Mouse (Mus musculus) heart, embryonic 11.5 days (tissue): ENCODE results near the gene Prpf8. TPM values are rescaled to one million over a fixed set of nuclear protein-coding genes. Genes with fewer than 3 reads are reported as not detected.
"Not testable (repeated sequence)": the region's sequence is repeated elsewhere in the genome, so short reads cannot be mapped to it uniquely, and the experiment has no call there.

Source experiments
- ATAC-seq: fragments of 200-750 bp; cut with Nextera tagmentation; replicated peaks from 2 replicates; pipeline ENCODE4 v1.8.0; 2017; ENCODE audit warnings: moderate library complexity; ENCODE audit not compliant: insufficient number of reproducible peaks, low FRiP score, low TSS enrichment
- H3K27ac ChIP-seq: fragments of 300-500 bp; sonication (generic); 2 replicates; pipeline ENCODE4 v1.5.1; 2014; ENCODE audit warnings: mild to moderate bottlenecking, low read depth, low read length
- H3K27me3 ChIP-seq: fragments of 300-500 bp; sonication (generic); 2 replicates; pipeline ENCODE4 v1.6.1; 2014; ENCODE audit warnings: mild to moderate bottlenecking, low read length, mixed read lengths; ENCODE audit not compliant: control insufficient read depth, insufficient read depth
- H3K36me3 ChIP-seq: fragments of 300-500 bp; sonication (generic); 2 replicates; pipeline ENCODE4 v1.6.1; 2014; ENCODE audit warnings: mild to moderate bottlenecking, low read length, moderate library complexity, mixed read lengths; ENCODE audit not compliant: control insufficient read depth, insufficient read depth
- H3K4me1 ChIP-seq: fragments of 300-500 bp; sonication (generic); 2 replicates; pipeline ENCODE4 v1.6.1; 2014; ENCODE audit warnings: low read length; ENCODE audit not compliant: control insufficient read depth, insufficient read depth
- H3K4me2 ChIP-seq: fragments of 300-500 bp; sonication (generic); 2 replicates; pipeline ENCODE4 v1.6.1; 2014; ENCODE audit warnings: mild to moderate bottlenecking, moderate library complexity
- H3K4me3 ChIP-seq: fragments of 300-500 bp; sonication (generic); 2 replicates; pipeline ENCODE4 v1.5.1; 2014; ENCODE audit warnings: low read depth, low read length
- H3K9ac ChIP-seq: fragments of 300-500 bp; sonication (generic); 2 replicates; pipeline ENCODE4 v1.6.1; 2014; ENCODE audit warnings: mild to moderate bottlenecking, low read depth, low read length, moderate library complexity
- H3K9me3 ChIP-seq: fragments of 300-500 bp; sonication (generic); replicated peaks from 2 replicates; pipeline ENCODE4 v1.6.1; 2016; ENCODE audit warnings: low read length; ENCODE audit not compliant: control insufficient read depth
- WGBS: fragments of 180-500 bp; shearing (Covaris S2); extraction: QIAGEN DNeasy Blood & Tissue Kit; methylation state at CpG from one replicate; pipeline ENCODE4 v1.1.7; 2014; ENCODE audit not compliant: insufficient replicate concordance; 5-methylcytosine and 5-hydroxymethylcytosine counted together
- polyA plus RNA-seq: library from polyadenylated mRNA; unstranded; fragments of >200 nt; fragmentation: Nextera tagmentation; extraction: Ambion mirVana; gene quantifications from 2 replicates; pipeline ENCODE4 v1.2.1, GENCODE M21; 2014

Gene Prpf8
- polyA plus RNA-seq, 1 experiment from 2014 or later, result 56.1 TPM

DNA sequence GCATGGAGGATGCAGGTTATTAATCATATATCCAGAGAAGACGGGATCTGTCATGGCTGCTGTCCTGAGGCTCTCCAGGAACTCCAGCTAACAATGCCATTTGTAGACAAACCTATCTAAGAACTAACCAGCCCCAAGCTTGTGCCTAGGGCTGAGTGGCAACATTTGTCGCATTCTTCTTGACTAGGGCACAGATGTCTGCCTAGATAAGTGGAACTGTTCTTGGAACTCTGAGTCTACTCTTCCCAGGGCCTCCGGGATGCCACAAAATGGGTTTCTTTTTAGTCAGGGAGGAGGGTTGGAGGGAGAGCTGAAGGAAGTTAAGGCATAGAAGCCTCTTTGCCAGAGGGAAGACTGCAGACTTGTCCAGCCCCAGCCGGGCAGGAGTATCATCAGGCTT lies 59.4 kb downstream of the Prpf8 start:
- H3K36me3 ChIP-seq, result no peaks in the 10 kb centered on the region
- no peak for ATAC-seq
- no peak overlapping the region for H3K9ac ChIP-seq
- no peaks in the 10 kb centered on the region for H3K9me3 ChIP-seq
- H3K4me2 ChIP-seq, result no peak overlapping the region
- H3K4me3 ChIP-seq, result no peak overlapping the region
- H3K27ac ChIP-seq, result no peak overlapping the region
- no peaks in the 10 kb centered on the region for H3K27me3 ChIP-seq
- peaks cover 19% of the 10 kb centered on the region for H3K4me1 ChIP-seq
- WGBS, result 52% methylated on average over 4 of the region's 4 CpGs

GRCm38 (mm10) chr11:75549658-75550111 lies 63.1 kb downstream of the Prpf8 start:
- ATAC-seq, result no peak
- H3K4me3 ChIP-seq, result no peak overlapping the region
- H3K27me3 ChIP-seq, result no peaks in the 10 kb centered on the region
- H3K4me2 ChIP-seq, result no peak overlapping the region
- 0 out of 2 replicates have a peak overlapping the region, but pooled peaks have one; percentile 16 for H3K9ac ChIP-seq
- H3K27ac ChIP-seq, result no peak overlapping the region
- 22% methylated on average over 5 of the region's 5 CpGs for WGBS
- H3K4me1 ChIP-seq, result peaks cover 23% of the 10 kb centered on the region
- no peaks in the 10 kb centered on the region for H3K36me3 ChIP-seq
- no peaks in the 10 kb centered on the region for H3K9me3 ChIP-seq

GRCm38 (mm10) chr11:75550200-75550946 lies 63.8 kb downstream of the Prpf8 start:
- no peak overlapping the region for H3K4me3 ChIP-seq
- no peak overlapping the region for H3K27ac ChIP-seq
- no peaks in the 10 kb centered on the region for H3K27me3 ChIP-seq
- H3K4me2 ChIP-seq, result no peak overlapping the region
- no peaks in the 10 kb centered on the region for H3K9me3 ChIP-seq
- WGBS, result 78% methylated on average over 12 of the region's 12 CpGs
- H3K4me1 ChIP-seq, result peaks cover 23% of the 10 kb centered on the region
- no peak for ATAC-seq
- no peaks in the 10 kb centered on the region for H3K36me3 ChIP-seq
- H3K9ac ChIP-seq, result no peak overlapping the region

DNA sequence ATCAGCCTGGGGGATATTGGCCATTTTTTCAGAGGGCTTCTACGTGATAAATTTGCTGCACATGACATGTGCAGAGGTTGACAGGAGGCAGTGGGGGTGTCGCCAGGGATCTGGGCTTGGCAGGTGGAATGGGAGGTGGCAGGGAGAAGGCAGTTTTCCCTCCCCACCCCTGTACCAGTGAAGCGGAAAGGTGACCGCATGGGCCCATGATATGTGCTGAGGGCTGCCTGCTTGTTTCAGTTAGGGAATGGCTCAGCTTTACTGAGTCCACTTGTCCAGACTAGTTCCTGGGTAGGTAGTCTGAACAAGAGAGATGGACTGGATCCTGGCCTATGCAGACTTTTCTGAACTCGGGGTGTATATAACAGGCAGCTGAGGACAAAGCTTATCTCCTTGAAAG lies 64.7 kb downstream of the Prpf8 start:
- no peaks in the 10 kb centered on the region for H3K36me3 ChIP-seq
- H3K4me2 ChIP-seq, result no peak overlapping the region
- H3K27me3 ChIP-seq, result no peaks in the 10 kb centered on the region
- no peaks in the 10 kb centered on the region for H3K9me3 ChIP-seq
- ATAC-seq, result no peak
- WGBS, result 82% methylated on average over 5 of the region's 5 CpGs
- peaks cover 23% of the 10 kb centered on the region for H3K4me1 ChIP-seq
- H3K4me3 ChIP-seq, result no peak overlapping the region
- H3K27ac ChIP-seq, result no peak overlapping the region
- no peak overlapping the region for H3K9ac ChIP-seq

DNA sequence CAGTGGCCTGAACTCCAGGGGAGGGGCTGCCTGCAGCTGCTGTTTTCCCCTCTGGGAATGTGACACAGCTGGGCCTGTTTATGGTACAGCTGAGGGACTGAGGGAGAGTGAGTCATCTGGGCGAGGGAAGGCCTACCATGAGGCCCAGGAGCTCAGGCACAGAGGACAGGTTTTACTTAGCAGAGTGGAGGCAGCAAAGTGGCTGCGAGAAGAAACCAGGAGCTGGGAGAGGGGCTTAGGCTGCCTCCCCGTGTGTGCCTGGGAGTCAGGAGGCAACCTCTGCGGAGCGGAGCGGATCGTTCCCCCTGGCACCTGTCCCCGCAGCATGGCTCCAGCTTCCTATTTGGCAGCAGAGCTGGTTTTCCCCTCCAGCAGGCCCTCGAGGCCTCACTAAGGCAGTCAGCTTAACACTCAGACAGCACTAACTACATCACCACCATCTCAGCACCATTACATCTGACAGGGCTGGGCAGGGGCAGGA lies 65.4 kb downstream of the Prpf8 start:
- Histone ChIP-seq H3K4me3 (no peak overlapping the region), H3K27me3 (no peaks in the 10 kb centered on the region), H3K4me1 (peaks cover 23% of the 10 kb centered on the region), H3K9ac (0 out of 2 replicates have a peak overlapping the region, but pooled peaks have one; percentile 10), H3K27ac (no peak overlapping the region), H3K36me3 (no peaks in the 10 kb centered on the region), H3K9me3 (no peaks in the 10 kb centered on the region), H3K4me2 (no peak overlapping the region)
- ATAC-seq, result no peak
- 58% methylated on average over 9 of the region's 9 CpGs for WGBS

DNA sequence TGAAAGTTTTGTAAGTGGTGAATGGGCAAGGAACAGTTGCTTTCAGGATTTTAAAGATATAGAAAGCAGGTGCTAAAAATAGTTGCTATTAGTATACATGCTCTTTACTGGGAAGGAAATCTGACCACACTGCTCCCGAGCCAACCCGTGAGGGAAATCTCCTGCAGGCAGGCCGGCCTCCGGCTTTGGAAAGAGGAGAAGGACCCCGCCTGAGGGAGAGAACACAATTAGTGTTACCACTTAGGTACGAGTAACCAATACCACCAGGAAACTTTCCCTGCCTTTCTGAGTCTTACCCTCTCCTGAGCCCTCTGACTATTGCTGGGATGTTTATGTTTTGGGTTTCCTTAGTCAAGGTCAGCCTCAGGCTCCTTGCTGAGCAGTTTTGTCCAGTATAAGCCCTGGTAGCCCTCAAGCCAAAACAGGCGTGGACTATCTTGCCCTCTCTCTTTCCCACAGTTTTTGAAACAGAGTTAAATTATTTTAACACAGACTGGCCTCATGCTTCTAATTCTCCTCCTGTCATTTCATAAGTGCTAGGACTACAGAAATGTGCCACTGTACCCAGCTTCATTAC lies 66.4 kb downstream of the Prpf8 start:
- no peak overlapping the region for H3K4me2 ChIP-seq
- no peak for ATAC-seq
- no peak overlapping the region; the same call in 1 of the 2 replicates for H3K9ac ChIP-seq
- no peaks in the 10 kb centered on the region for H3K27me3 ChIP-seq
- H3K9me3 ChIP-seq, result no peaks in the 10 kb centered on the region
- H3K27ac ChIP-seq, result peak overlapping the region; percentile 18; the same call in 1 of the 2 replicates
- no peak overlapping the region for H3K4me3 ChIP-seq
- peaks cover 23% of the 10 kb centered on the region for H3K4me1 ChIP-seq
- 0 out of 2 replicates have a peak, but pooled peaks cover under 1% of the 10 kb centered on the region for H3K36me3 ChIP-seq
- 43% methylated on average over 7 of the region's 7 CpGs for WGBS

- ATAC-seq, H3K4me3 ChIP-seq, H3K4me2 ChIP-seq, H3K9me3 ChIP-seq, H3K27me3 ChIP-seq, H3K9ac ChIP-seq, H3K4me1 ChIP-seq, H3K36me3 ChIP-seq, H3K27ac ChIP-seq: not testable (repeated sequence)
- 90% methylated on average over 6 of the region's 6 CpGs for WGBS
Measured at GRCm38 (mm10) chr11:75556006-75556405, 69.4 kb downstream of the Prpf8 start.

DNA sequence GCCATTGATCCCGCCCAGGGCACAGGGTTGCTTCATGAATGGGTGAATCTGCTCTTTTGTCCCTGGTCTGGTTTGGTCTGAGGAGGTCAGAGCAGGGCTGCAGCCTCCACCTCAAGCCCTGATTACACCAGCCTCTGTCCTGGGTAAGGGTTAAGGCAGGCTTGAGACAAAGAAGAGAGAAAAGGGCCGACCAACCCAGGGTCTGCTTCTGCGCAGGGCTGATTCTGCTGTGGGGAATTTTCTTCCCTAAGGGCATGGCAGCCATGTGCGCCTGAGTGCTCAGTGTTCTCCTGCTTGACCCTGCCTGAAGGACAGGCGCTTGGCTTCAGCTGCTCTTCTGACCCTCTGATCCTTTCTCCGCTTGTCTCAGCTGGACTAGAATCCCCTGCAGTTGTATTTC lies 70.5 kb downstream of the Prpf8 start:
- peaks cover 1% of the 10 kb centered on the region for H3K4me1 ChIP-seq
- H3K27me3 ChIP-seq, result no peaks in the 10 kb centered on the region
- H3K36me3 ChIP-seq, result peaks cover 2% of the 10 kb centered on the region; the same call in 1 of the 2 replicates
- H3K4me3 ChIP-seq, result no peak overlapping the region
- H3K4me2 ChIP-seq, result no peak overlapping the region
- 74% methylated on average over 6 of the region's 6 CpGs for WGBS
- ATAC-seq, result no peak
- H3K9ac ChIP-seq, result no peak overlapping the region
- no peak overlapping the region for H3K27ac ChIP-seq
- H3K9me3 ChIP-seq, result no peaks in the 10 kb centered on the region
